Mouse (Mus musculus) intestine, embryonic 14.5 days (tissue): ENCODE measurements around the gene Plekhm2. TPM values are rescaled to one million over a fixed set of nuclear protein-coding genes. Genes with fewer than 3 reads are reported as not detected.

Source experiments
- ATAC-seq: fragments of 200-750 bp; cut with Nextera tagmentation; replicated peaks from 2 replicates; pipeline ENCODE4 v1.8.0; 2017; ENCODE audit warnings: low read depth, moderate number of reproducible peaks, moderate TSS enrichment, moderate library complexity; ENCODE audit not compliant: low FRiP score, low TSS enrichment
- DNase-seq: peaks from one replicate; pipeline ENCODE4 v3.0.0-alpha.2; 2018; ENCODE audit warnings: low spot score
- H3K27ac ChIP-seq: fragments of 300-500 bp; sonication (generic); 2 replicates; pipeline ENCODE4 v1.5.1; 2014; ENCODE audit warnings: low read depth, mild to moderate bottlenecking, control low read depth
- H3K27me3 ChIP-seq: fragments of 300-500 bp; sonication (generic); replicated peaks from 2 replicates; pipeline ENCODE4 v1.6.1; 2014; ENCODE audit warnings: low read length, control low read depth; ENCODE audit not compliant: control insufficient read depth, insufficient read depth
- H3K36me3 ChIP-seq: fragments of 300-500 bp; sonication (generic); 2 replicates; pipeline ENCODE4 v1.6.1; 2014; ENCODE audit warnings: low read length, control low read depth; ENCODE audit not compliant: control insufficient read depth, insufficient read depth
- H3K4me1 ChIP-seq: fragments of 300-500 bp; sonication (generic); replicated peaks from 2 replicates; pipeline ENCODE4 v1.6.1; 2014; ENCODE audit warnings: low read length, control low read depth, mixed read lengths; ENCODE audit not compliant: control insufficient read depth, insufficient read depth
- H3K4me2 ChIP-seq: fragments of 300-500 bp; sonication (generic); 2 replicates; pipeline ENCODE4 v1.6.1; 2014; ENCODE audit warnings: low read length
- H3K4me3 ChIP-seq: fragments of 300-500 bp; sonication (generic); 2 replicates; pipeline ENCODE4 v1.5.1; 2014; ENCODE audit warnings: low read depth, low read length, control low read depth, mixed read lengths
- H3K9ac ChIP-seq: fragments of 300-500 bp; sonication (generic); 2 replicates; pipeline ENCODE4 v1.6.1; 2014; ENCODE audit warnings: mild to moderate bottlenecking, low read length
- H3K9me3 ChIP-seq: fragments of 300-500 bp; sonication (generic); 2 replicates; pipeline ENCODE4 v1.6.1; 2016; ENCODE audit warnings: low read length, control low read depth; ENCODE audit not compliant: control insufficient read depth
- WGBS: fragments of 180-500 bp; shearing (Covaris S2); extraction: QIAGEN DNeasy Blood & Tissue Kit; methylation state at CpG from one replicate; pipeline ENCODE4 v1.1.7; 2014; 5-methylcytosine and 5-hydroxymethylcytosine counted together
- polyA plus RNA-seq: library from polyadenylated mRNA; unstranded; fragments of >200 nt; fragmentation: Nextera tagmentation; extraction: Ambion mirVana; gene quantifications from 2 replicates; pipeline ENCODE4 v1.2.1, GENCODE M21; 2014

Plekhm2 gene
- polyA plus RNA-seq, 1 experiment from 2014 or later, result 3.2 TPM

- H3K9ac ChIP-seq, result no peak overlapping the region
- 92% methylated on average over 20 of the region's 20 CpGs for WGBS
- H3K36me3 ChIP-seq, result peaks cover 86% of the 10 kb centered on the region
- H3K4me1 ChIP-seq, result no peaks in the 10 kb centered on the region
- H3K27me3 ChIP-seq, result no peaks in the 10 kb centered on the region
- no peak for DNase-seq
- no peak overlapping the region for H3K4me3 ChIP-seq
- no peak overlapping the region for H3K4me2 ChIP-seq
- no peak for ATAC-seq
- H3K9me3 ChIP-seq, result no peaks in the 10 kb centered on the region
- H3K27ac ChIP-seq, result no peak overlapping the region
These were observed 33.4 kb downstream of the Plekhm2 start for GRCm38 (mm10) chr4:141631250-141631649.

GRCm38 (mm10) chr4:141630021-141630420, 34.7 kb downstream of the Plekhm2 start:
- WGBS, result 90% methylated on average over 11 of the region's 11 CpGs
- no peaks in the 10 kb centered on the region for H3K9me3 ChIP-seq
- no peaks in the 10 kb centered on the region for H3K4me1 ChIP-seq

GRCm38 (mm10) chr4:141628661-141629060, 36.0 kb downstream of the Plekhm2 start:
- ATAC-seq (no peak), DNase-seq (no peak)
- Histone ChIP-seq H3K27ac (no peak overlapping the region), H3K9me3 (no peaks in the 10 kb centered on the region), H3K9ac (no peak overlapping the region), H3K4me1 (peaks cover 5% of the 10 kb centered on the region), H3K36me3 (peaks cover 74% of the 10 kb centered on the region), H3K4me2 (no peak overlapping the region), H3K4me3 (no peak overlapping the region), H3K27me3 (no peaks in the 10 kb centered on the region)
- WGBS, result 87% methylated on average over 14 of the region's 14 CpGs

More at GRCm38 (mm10) chr4:141630021-141630420, 34.7 kb downstream of the Plekhm2 start:
- no peak overlapping the region for H3K4me3 ChIP-seq
- H3K9ac ChIP-seq, result no peak overlapping the region
- H3K4me2 ChIP-seq, result no peak overlapping the region
- no peak overlapping the region for H3K27ac ChIP-seq
- ATAC-seq, result no peak
- no peak for DNase-seq
- peaks cover 85% of the 10 kb centered on the region for H3K36me3 ChIP-seq
- H3K27me3 ChIP-seq, result no peaks in the 10 kb centered on the region

GRCm38 (mm10) chr4:141627502-141627901, 37.2 kb downstream of the Plekhm2 start:
- peaks cover 66% of the 10 kb centered on the region for H3K36me3 ChIP-seq
- no peak overlapping the region for H3K9ac ChIP-seq
- no peaks in the 10 kb centered on the region for H3K27me3 ChIP-seq
- ATAC-seq, result no peak
- no peak overlapping the region for H3K4me2 ChIP-seq
- no peak for DNase-seq
- H3K4me1 ChIP-seq, result peaks cover 6% of the 10 kb centered on the region
- 91% methylated on average over 5 of the region's 5 CpGs for WGBS
- no peak overlapping the region for H3K27ac ChIP-seq
- no peak overlapping the region for H3K4me3 ChIP-seq
- H3K9me3 ChIP-seq, result no peaks in the 10 kb centered on the region

GRCm38 (mm10) chr4:141625774-141626550, 38.7 kb downstream of the Plekhm2 start:
- Histone ChIP-seq H3K4me2 (no peak overlapping the region), H3K4me1 (peaks cover 6% of the 10 kb centered on the region), H3K4me3 (no peak overlapping the region), H3K9ac (no peak overlapping the region), H3K9me3 (no peaks in the 10 kb centered on the region), H3K36me3 (peaks cover 51% of the 10 kb centered on the region), H3K27ac (no peak overlapping the region), H3K27me3 (no peaks in the 10 kb centered on the region)
- WGBS, result 88% methylated on average over 16 of the region's 16 CpGs
- DNase-seq, result no peak
- ATAC-seq, result no peak

GRCm38 (mm10) chr4:141624983-141625773, 39.5 kb downstream of the Plekhm2 start:
- Histone ChIP-seq H3K4me3 (no peak overlapping the region), H3K9ac (no peak overlapping the region), H3K27me3 (no peaks in the 10 kb centered on the region), H3K36me3 (peaks cover 43% of the 10 kb centered on the region), H3K4me2 (no peak overlapping the region), H3K9me3 (no peaks in the 10 kb centered on the region), H3K4me1 (peaks cover 6% of the 10 kb centered on the region), H3K27ac (no peak overlapping the region)
- WGBS, result 72% methylated on average over 19 of the region's 19 CpGs
- DNase-seq (no peak), ATAC-seq (no peak)

GRCm38 (mm10) chr4:141624134-141624533, 40.6 kb downstream of the Plekhm2 start:
- no peak; the same call in 1 of the 2 replicates for ATAC-seq

GRCm38 (mm10) chr4:141623666-141624065, 41.0 kb downstream of the Plekhm2 start, which contains the start of gene Slc25a34:
Gene Slc25a34, minus strand, starts transcription at chr4:141623821.
- 60% methylated on average over 1 of the region's 1 CpGs for WGBS
- Histone ChIP-seq H3K4me2 (no peak within 1 kb of the TSS), H3K27me3 (no peaks in the 10 kb centered on the region), H3K4me1 (peaks cover 11% of the 10 kb centered on the region), H3K4me3 (no peak within 1 kb of the TSS), H3K36me3 (peaks cover 28% of the 10 kb centered on the region), H3K9ac (no peak within 1 kb of the TSS), H3K9me3 (no peaks in the 10 kb centered on the region), H3K27ac (no peak within 1 kb of the TSS)
- ATAC-seq, result 0 out of 2 replicates have a peak, but pooled peaks have one; percentile 28
- DNase-seq, result no peak

More at GRCm38 (mm10) chr4:141624134-141624533, 40.6 kb downstream of the Plekhm2 start:
- no peak overlapping the region for H3K4me3 ChIP-seq
- no peak overlapping the region for H3K27ac ChIP-seq
- peaks cover 32% of the 10 kb centered on the region for H3K36me3 ChIP-seq
- H3K27me3 ChIP-seq, result no peaks in the 10 kb centered on the region
- no peak for DNase-seq
- no peak overlapping the region for H3K4me2 ChIP-seq
- no peak overlapping the region for H3K9ac ChIP-seq
- 95% methylated on average over 8 of the region's 8 CpGs for WGBS
- H3K9me3 ChIP-seq, result no peaks in the 10 kb centered on the region
- H3K4me1 ChIP-seq, result peaks cover 6% of the 10 kb centered on the region
